Mouse (Mus musculus): ENCODE results near the gene Fbp1. TPM values are rescaled to one million over a fixed set of nuclear protein-coding genes. Genes with fewer than 3 reads are reported as not detected.
"Not testable (repeated sequence)": the region's sequence is repeated elsewhere in the genome, so short reads cannot be mapped to it uniquely, and the experiment has no call there.

The Fbp1 gene
- not detected in 2 replicates for polyA plus RNA-seq (2011; ENCODE audit: insufficient read length, low read depth, missing spikeins)

DNA sequence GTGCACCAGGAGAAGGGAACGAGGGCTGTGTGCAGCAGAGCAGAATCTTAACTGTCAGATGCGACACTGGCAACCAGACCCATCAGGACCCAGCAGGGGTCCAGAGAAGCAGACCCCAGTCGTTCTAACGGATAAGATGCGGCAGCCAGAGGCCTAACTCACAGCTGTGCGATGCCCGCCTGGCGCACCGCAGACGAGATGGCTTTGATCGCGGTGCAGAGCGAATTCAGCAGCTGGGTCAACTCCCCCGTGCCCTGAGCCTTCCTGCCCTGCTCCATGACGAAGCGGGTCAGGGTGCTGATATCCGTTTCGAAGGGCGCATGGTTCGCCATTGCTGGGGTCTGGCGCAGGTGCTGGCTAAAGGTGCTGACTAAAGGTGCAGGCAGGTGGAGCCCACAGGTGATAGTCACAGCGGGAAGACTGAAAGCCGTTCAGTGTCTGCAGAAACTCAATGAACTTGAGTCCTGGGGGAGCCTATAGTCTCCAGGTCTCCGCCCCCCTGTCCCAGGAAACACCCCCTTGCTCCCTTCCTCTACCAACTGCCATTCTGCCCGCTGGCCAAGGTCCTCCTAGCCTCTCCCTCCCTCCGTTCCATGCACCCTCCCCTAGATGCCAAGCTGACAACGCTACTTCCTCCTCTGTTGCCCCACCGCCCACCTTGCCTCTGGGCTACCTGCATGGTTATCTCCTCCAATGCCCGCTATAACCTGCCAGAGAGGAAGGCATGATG is at the start of gene Fbp1:
Fbp1 (minus strand) TSS at position 571 of the 730 bp plus-strand sequence.
- no peak for TF ChIP-seq CTCF (IDR thresholded peaks at IDR 0.05; ENCODE audit: borderline replicate concordance, insufficient read depth, low read length)
- no peak for TF ChIP-seq POLR2A (IDR thresholded peaks at IDR 0.05; ENCODE audit: low read depth, low read length)
- Histone ChIP-seq H3K27ac (ENCODE audit: insufficient read depth, low read length) (no peak within 1 kb of the TSS), H3K4me3 (ENCODE audit: insufficient read depth, low read length) (no peak within 1 kb of the TSS), H3K4me1 (ENCODE audit: control insufficient read depth, insufficient read depth, low read length) (no peaks in the 10 kb centered on the region)

DNA sequence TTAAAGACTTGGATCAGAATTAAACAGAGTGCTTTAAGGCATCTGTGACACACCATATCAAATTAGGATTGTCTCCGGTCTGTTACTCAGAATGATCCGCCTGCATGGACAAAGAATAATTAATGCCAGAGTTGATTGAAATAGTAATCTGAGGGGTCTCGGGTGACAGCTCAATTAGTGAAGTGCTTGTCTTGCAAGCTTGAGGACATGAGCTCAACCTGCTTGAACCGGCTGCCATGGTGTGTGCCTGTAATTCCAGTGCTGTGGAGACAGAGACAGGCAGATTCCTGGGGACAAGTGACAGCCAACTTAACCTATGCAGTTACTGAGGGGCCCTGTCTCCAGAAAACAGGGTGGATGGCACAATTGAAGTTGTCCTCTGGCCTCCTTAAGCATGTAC is 44.4 kb upstream of the Fbp1 start:
- TF ChIP-seq POLR2A (IDR thresholded peaks at IDR 0.05; ENCODE audit: low read depth, low read length) = no peak
- no peak for TF ChIP-seq CTCF (IDR thresholded peaks at IDR 0.05; ENCODE audit: borderline replicate concordance, insufficient read depth, low read length)
- no peaks in the 10 kb centered on the region for H3K4me1 ChIP-seq (ENCODE audit: control insufficient read depth, insufficient read depth, low read length)
- no peak overlapping the region for H3K27ac ChIP-seq (ENCODE audit: insufficient read depth, low read length)
- no peak overlapping the region for H3K4me3 ChIP-seq (ENCODE audit: insufficient read depth, low read length)

DNA sequence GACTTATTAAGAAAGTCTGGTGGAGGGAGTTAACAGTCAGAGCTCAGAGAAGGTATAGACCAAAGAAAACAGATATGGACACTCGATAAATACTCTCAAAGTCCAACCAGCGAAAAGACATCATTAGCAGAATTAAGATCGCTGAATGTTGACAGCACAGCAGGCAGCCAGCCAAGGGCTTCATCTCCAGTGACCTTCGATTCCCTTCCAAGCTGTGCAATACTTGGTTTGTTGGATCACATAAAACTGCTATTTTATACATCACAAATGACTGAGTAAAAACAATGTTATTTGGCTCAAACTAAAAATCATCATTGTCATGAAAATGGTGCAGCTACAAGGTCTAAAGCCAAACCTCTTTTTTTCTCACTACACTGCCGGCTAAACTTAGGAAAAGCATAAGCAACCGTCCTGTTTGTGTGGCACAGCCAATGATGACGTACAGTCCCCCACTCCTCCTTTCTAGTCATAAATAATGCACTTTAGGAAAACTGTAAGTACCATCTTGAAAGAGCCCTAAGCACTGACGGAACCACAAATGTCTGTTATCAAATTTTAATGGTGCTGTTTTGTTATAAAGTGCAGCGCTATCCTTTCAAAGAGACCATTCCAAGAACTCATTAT is 41.8 kb upstream of the Fbp1 start:
- H3K4me1 ChIP-seq (ENCODE audit: control insufficient read depth, insufficient read depth, low read length) = no peaks in the 10 kb centered on the region
- TF ChIP-seq POLR2A (IDR thresholded peaks at IDR 0.05; ENCODE audit: low read depth, low read length) (no peak), CTCF (IDR thresholded peaks at IDR 0.05; ENCODE audit: borderline replicate concordance, insufficient read depth, low read length) (no peak)
- no peak overlapping the region for H3K27ac ChIP-seq (ENCODE audit: insufficient read depth, low read length)
- H3K4me3 ChIP-seq (ENCODE audit: insufficient read depth, low read length) = no peak overlapping the region

DNA sequence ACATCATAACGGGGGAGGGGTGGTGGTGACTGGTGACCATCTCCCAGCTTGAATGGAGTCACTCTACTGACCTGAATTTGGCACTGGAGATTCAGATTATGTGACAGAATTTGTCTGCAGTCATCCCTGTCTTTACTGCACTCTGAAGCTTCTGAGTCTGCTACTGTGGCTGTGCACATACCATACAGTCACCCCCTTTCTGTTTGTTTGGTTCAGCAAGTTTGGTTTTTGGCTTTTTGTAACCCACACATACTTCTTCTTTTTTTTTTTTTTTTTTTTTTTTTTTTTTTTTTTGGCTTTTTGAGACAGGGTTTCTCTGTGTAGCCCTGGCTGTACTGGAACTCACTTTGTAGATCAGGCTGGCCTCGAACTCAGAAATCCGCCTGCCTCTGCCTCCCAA is 41.1 kb upstream of the Fbp1 start:
- not testable (repeated sequence) for H3K27ac ChIP-seq (ENCODE audit: insufficient read depth, low read length); H3K4me1 ChIP-seq (ENCODE audit: control insufficient read depth, insufficient read depth, low read length); H3K4me3 ChIP-seq (ENCODE audit: insufficient read depth, low read length)

DNA sequence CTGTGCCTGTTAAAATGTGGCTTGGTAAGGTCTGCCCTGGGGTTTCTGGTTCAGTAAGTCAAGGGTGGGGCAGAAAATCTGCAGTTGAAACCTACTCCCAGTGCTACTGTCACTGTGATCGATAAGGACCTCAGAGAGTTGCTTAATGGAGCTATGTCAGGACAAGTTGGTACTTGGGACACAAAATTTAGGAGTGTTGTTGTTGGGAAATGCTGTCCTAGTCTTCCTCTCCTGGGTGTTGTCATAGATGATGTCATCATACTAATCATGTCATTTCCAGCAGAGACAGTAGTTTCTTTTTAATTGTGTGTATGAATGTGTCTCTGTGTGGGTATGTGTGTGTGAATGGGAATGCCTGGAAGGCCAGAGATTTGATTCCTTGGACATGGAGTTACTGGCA is 39.4 kb upstream of the Fbp1 start:
- Histone ChIP-seq H3K27ac (ENCODE audit: insufficient read depth, low read length) (no peak overlapping the region), H3K4me3 (ENCODE audit: insufficient read depth, low read length) (no peak overlapping the region), H3K4me1 (ENCODE audit: control insufficient read depth, insufficient read depth, low read length) (no peaks in the 10 kb centered on the region; the same call in 1 of the 2 replicates)
- no peak for TF ChIP-seq POLR2A (IDR thresholded peaks at IDR 0.05; ENCODE audit: low read depth, low read length)
- TF ChIP-seq CTCF (IDR thresholded peaks at IDR 0.05; ENCODE audit: borderline replicate concordance, insufficient read depth, low read length) = no peak

DNA sequence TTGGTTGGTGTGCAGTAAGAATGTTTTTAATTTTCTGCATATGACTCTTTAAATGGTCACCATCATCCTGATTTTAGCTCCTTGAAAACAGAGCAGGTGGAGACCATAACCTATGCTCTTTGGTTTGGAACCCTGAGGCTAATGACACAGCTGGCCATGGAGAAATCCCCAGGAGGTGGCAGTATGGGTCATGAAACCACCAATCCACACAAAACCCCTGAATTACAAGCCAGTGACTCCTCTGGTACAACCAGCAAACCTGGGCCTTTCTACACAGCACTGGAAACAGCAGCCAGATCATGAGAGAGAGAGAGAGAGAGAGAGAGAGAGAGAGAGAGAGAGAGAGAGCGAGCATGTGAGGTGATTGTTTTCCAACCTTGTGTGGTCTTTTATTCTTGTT is 38.4 kb upstream of the Fbp1 start:
- H3K4me3 ChIP-seq (ENCODE audit: insufficient read depth, low read length) = no peak overlapping the region
- TF ChIP-seq POLR2A (IDR thresholded peaks at IDR 0.05; ENCODE audit: low read depth, low read length) (no peak), CTCF (IDR thresholded peaks at IDR 0.05; ENCODE audit: borderline replicate concordance, insufficient read depth, low read length) (peak; percentile 6; the same call in 1 of the 2 replicates)
- H3K4me1 ChIP-seq (ENCODE audit: control insufficient read depth, insufficient read depth, low read length) = no peaks in the 10 kb centered on the region; the same call in 1 of the 2 replicates
- H3K27ac ChIP-seq (ENCODE audit: insufficient read depth, low read length) = no peak overlapping the region

DNA sequence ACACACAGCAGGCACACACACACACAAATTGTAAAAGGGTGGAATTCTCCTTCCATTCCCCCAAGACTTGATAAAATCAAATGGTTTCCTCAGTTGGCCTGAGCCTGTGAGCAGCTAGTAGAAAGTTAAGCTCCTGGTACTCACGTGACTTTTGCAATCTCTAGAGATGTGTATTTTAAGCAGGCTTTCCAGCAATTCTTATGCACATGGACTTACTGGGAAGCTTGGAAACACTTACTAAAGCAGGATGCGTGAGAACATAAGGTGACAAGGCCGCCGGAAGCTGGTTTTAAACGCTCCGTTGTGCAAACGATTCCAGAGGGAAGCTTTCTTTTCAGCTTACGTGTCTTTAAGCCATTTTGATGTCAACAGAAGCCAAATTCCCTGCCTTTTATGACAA is 35.1 kb upstream of the Fbp1 start:
- H3K4me3 ChIP-seq (ENCODE audit: insufficient read depth, low read length) = no peak overlapping the region
- H3K4me1 ChIP-seq (ENCODE audit: control insufficient read depth, insufficient read depth, low read length) = no peaks in the 10 kb centered on the region; the same call in 1 of the 2 replicates
- TF ChIP-seq CTCF (IDR thresholded peaks at IDR 0.05; ENCODE audit: borderline replicate concordance, insufficient read depth, low read length) = no peak
- TF ChIP-seq POLR2A (IDR thresholded peaks at IDR 0.05; ENCODE audit: low read depth, low read length) = no peak
- no peak overlapping the region; the same call in 1 of the 2 replicates for H3K27ac ChIP-seq (ENCODE audit: insufficient read depth, low read length)

DNA sequence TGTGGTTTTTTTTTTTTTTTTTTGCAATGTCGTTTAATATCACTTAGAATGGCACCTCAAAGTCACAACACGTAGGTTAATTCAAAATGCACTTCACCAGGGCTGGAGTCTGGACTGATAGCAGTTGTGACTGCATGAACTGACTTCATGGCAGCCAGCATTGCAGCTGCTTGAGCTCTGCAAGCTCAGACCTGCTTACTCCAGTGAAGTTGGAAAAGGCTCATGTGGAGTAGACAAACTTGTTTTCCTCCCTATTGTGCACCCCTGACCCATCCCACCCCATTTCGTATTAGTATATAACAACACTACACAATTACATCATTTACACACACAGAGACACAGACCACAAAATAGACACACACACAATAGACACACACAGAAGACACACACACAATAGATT is 34.6 kb upstream of the Fbp1 start:
- H3K27ac ChIP-seq (ENCODE audit: insufficient read depth, low read length) = no peak overlapping the region; the same call in 1 of the 2 replicates
- TF ChIP-seq CTCF (IDR thresholded peaks at IDR 0.05; ENCODE audit: borderline replicate concordance, insufficient read depth, low read length) (no peak), POLR2A (IDR thresholded peaks at IDR 0.05; ENCODE audit: low read depth, low read length) (no peak)
- H3K4me3 ChIP-seq (ENCODE audit: insufficient read depth, low read length) = no peak overlapping the region
- H3K4me1 ChIP-seq (ENCODE audit: control insufficient read depth, insufficient read depth, low read length) = no peaks in the 10 kb centered on the region; the same call in 1 of the 2 replicates

DNA sequence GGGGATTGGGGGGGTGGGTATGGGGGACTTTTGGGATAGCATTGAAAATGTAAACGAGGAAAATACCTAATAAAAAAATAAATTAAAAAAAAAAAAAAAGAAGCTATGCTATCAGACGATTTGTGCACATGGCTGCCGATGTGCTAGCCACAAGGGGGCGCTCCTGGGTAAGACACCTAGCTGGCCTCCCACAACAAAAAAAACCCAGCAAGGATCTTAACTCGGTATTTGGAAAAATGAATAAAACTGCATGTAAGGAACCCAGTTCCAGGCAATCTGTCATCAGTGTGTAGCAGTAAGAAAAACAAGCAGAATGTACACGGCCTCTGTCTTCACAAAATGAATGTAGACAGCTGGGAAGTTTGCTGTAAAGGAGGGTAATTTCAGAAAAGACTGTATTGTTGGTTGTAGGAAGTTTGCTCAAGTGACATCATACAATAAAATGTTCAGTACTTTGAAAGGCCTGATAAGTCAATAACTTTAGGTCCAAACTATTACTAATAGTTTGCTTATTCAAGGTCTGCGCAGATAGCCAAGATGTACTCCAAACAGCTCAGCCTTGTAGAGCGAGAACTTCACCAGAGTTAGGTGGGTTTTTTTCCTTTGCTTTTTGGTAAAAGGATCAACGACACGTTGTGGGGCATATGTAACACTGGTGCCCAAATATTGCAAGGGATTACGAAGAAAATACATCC is 31.7 kb upstream of the Fbp1 start:
- no peak overlapping the region for H3K4me3 ChIP-seq (ENCODE audit: insufficient read depth, low read length)
- H3K27ac ChIP-seq (ENCODE audit: insufficient read depth, low read length) = no peak overlapping the region
- no peaks in the 10 kb centered on the region; the same call in 1 of the 2 replicates for H3K4me1 ChIP-seq (ENCODE audit: control insufficient read depth, insufficient read depth, low read length)
- peak; percentile 73 for TF ChIP-seq CTCF (IDR thresholded peaks at IDR 0.05; ENCODE audit: borderline replicate concordance, insufficient read depth, low read length)
- no peak for TF ChIP-seq POLR2A (IDR thresholded peaks at IDR 0.05; ENCODE audit: low read depth, low read length)

All from embryonic fibroblast, embryonic 13.5 days (primary cell).